In the genomic region with DNA sequence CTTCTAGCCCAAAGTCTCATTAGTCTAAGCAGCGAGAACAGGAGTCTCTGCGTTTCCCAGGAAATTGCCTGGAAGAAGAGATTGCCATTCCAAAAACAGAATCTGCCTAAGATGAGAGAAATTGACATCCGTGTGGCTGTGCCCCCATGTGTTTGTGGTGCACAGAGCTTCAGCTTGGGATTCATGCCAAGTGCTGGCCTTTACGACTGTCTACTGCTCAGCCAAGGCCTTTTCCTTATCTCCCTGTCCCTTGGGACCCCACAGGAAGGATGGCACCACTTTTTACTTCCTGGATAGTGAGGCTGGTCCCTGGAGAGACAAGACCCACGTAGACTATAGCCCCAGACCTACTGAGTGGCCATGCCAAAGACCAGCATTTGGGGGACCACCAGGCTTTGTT, we compare ENCODE assay signal across 16 mouse cellular contexts.
DNase-seq lines count a peak whose midpoint lies in the region; ATAC-seq lines count a peak whose summit lies in the region.
"Had no signal": no experiment of that assay in that cellular context is flagged by ENCODE, and none has a peak within 500 bp of the region (broad histone marks: within the 10 kb centered on the region; RNA-seq: fewer than 3 reads in every experiment).

No protein-coding gene starts in this region.

- peaks cover 5% of the 10 kb centered on the region for H3K27me3 ChIP-seq in megakaryocyte, embryonic 14.5 days (replicated peaks)
- H3K27me3 ChIP-seq in forebrain, embryonic 14.5 days (replicated peaks; ENCODE audit: control insufficient read depth, insufficient read depth, low read length), result no peaks in the 10 kb centered on the region
- H3K27me3 ChIP-seq: embryonic facial prominence, embryonic 13.5 days; kidney, embryonic 15.5 days; liver, embryonic 15.5 days had no signal

- DNase-seq in cerebellum, postnatal 25 days, result peak; percentile 44 to 66
- DNase-seq in cerebellum, adult 11 months, result no peak
- DNase-seq in brain, adult 2 months (ENCODE audit: low read depth, low spot score), result peak; percentile 63
- no peak for DNase-seq in forebrain, embryonic 14.5 days (ENCODE audit: low spot score)
- DNase-seq: gastrocnemius, postnatal 14 days; right cerebral cortex, adult 18-20 months had no signal

- peaks cover 73% of the 10 kb centered on the region for H3K36me3 ChIP-seq in megakaryocyte, embryonic 14.5 days (replicated peaks; ENCODE audit: low read length)
- peaks cover 13% of the 10 kb centered on the region for H3K36me3 ChIP-seq in forebrain, embryonic 14.5 days (ENCODE audit: control insufficient read depth, insufficient read depth, low read length)

- peaks cover 75% of the 10 kb centered on the region for H3K4me1 ChIP-seq in megakaryocyte, embryonic 14.5 days
- H3K4me1 ChIP-seq in forebrain, embryonic 14.5 days (ENCODE audit: control insufficient read depth, insufficient read depth, low read length), result no peaks in the 10 kb centered on the region; the same call in 1 of the 2 replicates
- H3K4me1 ChIP-seq: kidney, embryonic 15.5 days had no signal

- no peak overlapping the region for H3K27ac ChIP-seq in forebrain, embryonic 14.5 days (ENCODE audit: low read depth, low read length)
- H3K27ac ChIP-seq: hindbrain, embryonic 14.5 days; kidney, embryonic 15.5 days; liver, embryonic 15.5 days had no signal

- no peak overlapping the region for H3K9ac ChIP-seq in forebrain, embryonic 14.5 days (ENCODE audit: low read length)
- H3K9ac ChIP-seq: embryonic facial prominence, embryonic 13.5 days; hindbrain, embryonic 14.5 days; kidney, embryonic 15.5 days; liver, embryonic 15.5 days had no signal

- WGBS in forebrain, embryonic 14.5 days, result 83% methylated on average over 5 of the region's 5 CpGs

- H3K4me3 ChIP-seq in megakaryocyte, embryonic 14.5 days (replicated peaks), result peak overlapping the region; percentile 4
- no peak overlapping the region for H3K4me3 ChIP-seq in forebrain, embryonic 14.5 days (ENCODE audit: low read depth, low read length)
- H3K4me3 ChIP-seq: embryonic facial prominence, embryonic 13.5 days; forebrain, embryonic 10.5 days; kidney, embryonic 15.5 days; liver, embryonic 15.5 days had no signal

- H3K9me3 ChIP-seq in megakaryocyte, embryonic 14.5 days, result 0 out of 2 replicates have a peak, but pooled peaks cover 3% of the 10 kb centered on the region
- H3K9me3 ChIP-seq in forebrain, embryonic 14.5 days (replicated peaks; ENCODE audit: control insufficient read depth, low read length), result no peaks in the 10 kb centered on the region
- H3K9me3 ChIP-seq: embryonic facial prominence, embryonic 13.5 days; forebrain, embryonic 10.5 days; kidney, embryonic 15.5 days; liver, embryonic 15.5 days had no signal

- H3K4me2 ChIP-seq in forebrain, embryonic 14.5 days (ENCODE audit: low read length), result no peak overlapping the region
- H3K4me2 ChIP-seq: embryonic facial prominence, embryonic 13.5 days; hindbrain, embryonic 14.5 days; kidney, embryonic 15.5 days; liver, embryonic 15.5 days; midbrain, embryonic 11.5 days had no signal

- ATAC-seq in megakaryocyte, adult 5-6 weeks (ENCODE audit: poor library complexity, severe bottlenecking), result no peak
- no peak for ATAC-seq in forebrain, embryonic 14.5 days
- no peak for ATAC-seq in erythroid progenitor cell, adult 5-6 weeks (replicated peaks; ENCODE audit: low FRiP score, poor library complexity, severe bottlenecking)
- ATAC-seq: intestine, embryonic 16.5 days had no signal

Comparison
In these comparisons a context has a peak if more than half of its experiments do, and no peak if none do; other contexts are left out.
1. DNase-seq: peak in cerebellum, postnatal 25 days (2 of 2) and brain, adult 2 months (single experiment); none in cerebellum, adult 11 months (single experiment) and forebrain, embryonic 14.5 days (single experiment).